Mouse (Mus musculus) forebrain, embryonic 11.5 days (tissue): ENCODE data around the gene Ralgapa1. TPM values are rescaled to one million over a fixed set of nuclear protein-coding genes. Genes with fewer than 3 reads are reported as not detected.
"Not testable (repeated sequence)": the region's sequence is repeated elsewhere in the genome, so short reads cannot be mapped to it uniquely, and the experiment has no call there.

Source experiments
- ATAC-seq: fragments of 200-750 bp; cut with Nextera tagmentation; replicated peaks from 2 replicates; pipeline ENCODE4 v1.8.0; 2017; ENCODE audit warnings: moderate TSS enrichment; ENCODE audit not compliant: low FRiP score
- DNase-seq: peaks from one replicate; pipeline ENCODE4 v3.0.0-alpha.2; 2017; ENCODE audit warnings: low spot score
- H3K27ac ChIP-seq: fragments of 300-500 bp; sonication (generic); 2 replicates; pipeline ENCODE4 v1.5.1; 2014; ENCODE audit warnings: low read depth, low read length
- H3K27me3 ChIP-seq: fragments of 300-500 bp; sonication (generic); 2 replicates; pipeline ENCODE4 v1.6.1; 2014; ENCODE audit warnings: mild to moderate bottlenecking, low read length, mixed read lengths; ENCODE audit not compliant: control insufficient read depth, insufficient read depth
- H3K36me3 ChIP-seq: fragments of 300-500 bp; sonication (generic); 2 replicates; pipeline ENCODE4 v1.6.1; 2014; ENCODE audit warnings: mild to moderate bottlenecking, low read length, moderate library complexity, mixed read lengths; ENCODE audit not compliant: control insufficient read depth, insufficient read depth
- H3K4me1 ChIP-seq: fragments of 300-500 bp; sonication (generic); replicated peaks from 2 replicates; pipeline ENCODE4 v1.6.1; 2014; ENCODE audit warnings: low read length, mixed read lengths; ENCODE audit not compliant: control insufficient read depth, insufficient read depth
- H3K4me2 ChIP-seq: fragments of 300-500 bp; sonication (generic); 2 replicates; pipeline ENCODE4 v1.6.1; 2014; ENCODE audit warnings: low read depth, mild to moderate bottlenecking, low read length, moderate library complexity, mixed read lengths; ENCODE audit not compliant: severe bottlenecking
- H3K4me3 ChIP-seq: fragments of 300-500 bp; sonication (generic); 2 replicates; pipeline ENCODE4 v1.5.1; 2014; ENCODE audit warnings: low read depth, low read length
- H3K9ac ChIP-seq: fragments of 300-500 bp; sonication (generic); 2 replicates; pipeline ENCODE4 v1.6.1; 2014; ENCODE audit warnings: low read length
- H3K9me3 ChIP-seq: fragments of 300-500 bp; sonication (generic); 2 replicates; pipeline ENCODE4 v1.6.1; 2016; ENCODE audit warnings: low read length, mixed read lengths; ENCODE audit not compliant: control insufficient read depth
- WGBS: fragments of 180-500 bp; shearing (Covaris S2); extraction: QIAGEN DNeasy Blood & Tissue Kit; methylation state at CpG from one replicate; pipeline ENCODE4 v1.1.7; 2014; 5-methylcytosine and 5-hydroxymethylcytosine counted together
- polyA plus RNA-seq: library from polyadenylated mRNA; unstranded; fragments of >200 nt; fragmentation: Nextera tagmentation; extraction: Ambion mirVana; gene quantifications from 2 replicates; pipeline ENCODE4 v1.2.1, GENCODE M21; 2014

The Ralgapa1 gene
- polyA plus RNA-seq, 1 experiment from 2014 or later, result 17.9 TPM

DNA sequence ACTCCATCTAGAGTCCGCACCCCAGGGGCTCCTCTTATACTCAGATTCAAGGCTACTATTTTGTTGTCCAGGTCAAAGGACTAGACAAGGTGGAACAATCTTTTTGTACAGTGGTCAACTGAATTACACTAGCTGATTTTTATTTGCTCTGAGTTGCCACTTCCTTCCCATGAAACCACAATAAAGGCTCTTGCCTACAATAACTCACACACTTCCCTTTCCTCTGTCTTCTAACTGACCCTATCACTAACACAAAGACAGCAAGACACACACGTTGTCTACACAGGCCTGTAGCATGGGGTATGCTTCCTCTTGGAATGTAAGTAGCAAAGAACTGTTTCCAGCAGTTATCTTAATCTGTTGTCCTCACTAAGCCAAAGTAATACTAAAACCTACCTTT, 35.7 kb downstream of the Ralgapa1 start:
- Histone ChIP-seq H3K36me3 (no peaks in the 10 kb centered on the region), H3K4me2 (no peak overlapping the region), H3K4me3 (no peak overlapping the region), H3K27ac (no peak overlapping the region), H3K4me1 (no peaks in the 10 kb centered on the region), H3K9ac (no peak overlapping the region), H3K9me3 (no peaks in the 10 kb centered on the region), H3K27me3 (no peaks in the 10 kb centered on the region)
- whole genome bisulfite sequencing, result 91% methylated on average over 2 of the region's 2 CpGs
- ATAC-seq (no peak), DNase-seq (no peak)

DNA sequence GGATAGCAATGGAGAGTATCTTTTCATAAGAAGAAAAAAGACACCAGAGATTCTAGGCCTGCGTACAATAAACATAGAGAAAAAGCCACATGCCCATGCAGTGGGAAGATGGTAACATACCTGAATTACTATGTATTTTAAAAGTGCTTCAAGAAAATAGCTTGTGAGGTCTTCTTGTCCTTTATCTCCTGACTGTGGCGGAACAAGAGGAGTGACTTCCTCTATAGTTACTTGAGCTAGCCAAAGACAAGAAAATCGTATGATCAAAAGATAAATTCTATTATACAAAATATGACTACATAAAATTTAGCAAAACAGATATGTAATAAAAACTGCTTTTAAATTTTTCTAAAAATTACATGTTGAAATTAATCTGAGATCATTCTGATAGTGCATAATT, 38.3 kb downstream of the Ralgapa1 start:
- Histone ChIP-seq H3K27me3 (no peaks in the 10 kb centered on the region), H3K9ac (no peak overlapping the region), H3K36me3 (no peaks in the 10 kb centered on the region), H3K9me3 (no peaks in the 10 kb centered on the region), H3K4me1 (no peaks in the 10 kb centered on the region), H3K27ac (no peak overlapping the region), H3K4me2 (no peak overlapping the region), H3K4me3 (no peak overlapping the region)
- WGBS, result 94% methylated on average over 3 of the region's 3 CpGs
- ATAC-seq, result no peak
- no peak for DNase-seq

DNA sequence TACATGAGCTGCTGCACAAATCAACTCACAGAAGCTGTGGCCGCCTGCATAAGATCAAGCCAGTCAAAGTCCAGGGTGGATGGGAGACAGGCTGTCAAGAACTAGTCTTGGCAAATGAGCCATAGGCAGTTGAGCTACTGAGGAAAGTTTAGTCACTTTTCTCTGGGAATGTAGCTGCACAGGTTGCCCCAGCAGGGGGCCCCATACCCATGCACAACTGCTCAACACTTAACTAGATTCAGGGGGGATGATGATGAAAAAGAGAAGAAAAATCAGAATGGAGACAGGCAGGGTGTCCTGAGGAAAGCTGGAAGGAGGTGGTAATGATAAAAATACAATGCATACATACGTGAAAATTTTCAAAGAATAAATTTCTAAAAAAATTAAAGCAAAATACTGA, 42.7 kb downstream of the Ralgapa1 start:
- no peak overlapping the region for H3K4me2 ChIP-seq
- H3K4me3 ChIP-seq, result no peak overlapping the region
- H3K27me3 ChIP-seq, result no peaks in the 10 kb centered on the region
- H3K9me3 ChIP-seq, result no peaks in the 10 kb centered on the region
- DNase-seq (no peak), ATAC-seq (no peak)
- H3K9ac ChIP-seq, result no peak overlapping the region
- no peak overlapping the region for H3K27ac ChIP-seq
- H3K36me3 ChIP-seq, result no peaks in the 10 kb centered on the region
- no peaks in the 10 kb centered on the region for H3K4me1 ChIP-seq
- 84% methylated on average over 2 of the region's 2 CpGs for WGBS

DNA sequence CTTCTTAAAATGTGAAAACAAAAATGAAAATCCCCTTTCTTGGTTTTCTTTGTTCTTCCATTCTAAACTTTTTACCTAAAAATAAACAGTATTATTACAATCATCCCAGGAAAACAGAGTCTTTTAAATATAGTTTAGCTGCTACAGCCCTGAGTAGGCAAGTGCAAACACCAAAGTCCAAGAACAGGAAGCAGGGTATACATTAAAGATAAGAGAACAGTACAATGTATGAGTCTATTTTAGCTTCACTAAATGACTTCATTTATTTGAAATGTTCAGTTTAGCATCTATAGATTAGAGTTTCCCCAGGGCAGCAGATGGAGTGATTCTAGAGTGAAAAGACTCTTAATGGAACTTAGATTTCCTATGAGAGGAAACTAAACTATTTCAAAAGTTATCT, 43.6 kb downstream of the Ralgapa1 start:
- ATAC-seq (no peak), DNase-seq (no peak)
- Histone ChIP-seq H3K27me3 (no peaks in the 10 kb centered on the region), H3K27ac (no peak overlapping the region), H3K9ac (no peak overlapping the region), H3K4me2 (no peak overlapping the region), H3K4me1 (no peaks in the 10 kb centered on the region), H3K4me3 (no peak overlapping the region), H3K36me3 (no peaks in the 10 kb centered on the region), H3K9me3 (no peaks in the 10 kb centered on the region)

DNA sequence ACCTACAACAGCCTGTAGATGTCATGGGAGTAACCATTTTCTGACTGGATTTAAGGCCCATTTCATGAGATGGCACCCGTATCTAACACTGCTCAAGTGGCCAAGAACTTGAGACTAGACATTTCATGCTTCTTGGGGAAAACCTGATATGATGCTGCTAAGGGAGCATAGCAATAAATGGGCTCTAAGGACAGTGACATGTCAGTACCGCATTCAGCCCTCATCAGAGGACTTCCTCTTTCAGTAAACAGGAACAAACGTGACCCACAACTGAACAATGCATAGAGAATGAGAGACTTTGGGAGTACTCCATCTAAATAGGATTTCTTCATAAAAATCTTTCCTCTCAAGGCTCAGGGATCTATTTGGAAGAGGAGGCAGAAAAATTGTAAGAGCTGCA, 46.7 kb downstream of the Ralgapa1 start:
- H3K4me1 ChIP-seq, result no peaks in the 10 kb centered on the region
- WGBS, result 91% methylated on average over 3 of the region's 3 CpGs
- no peak overlapping the region for H3K4me3 ChIP-seq
- DNase-seq (no peak), ATAC-seq (no peak)
- no peak overlapping the region for H3K9ac ChIP-seq
- no peaks in the 10 kb centered on the region for H3K27me3 ChIP-seq
- H3K27ac ChIP-seq, result no peak overlapping the region
- no peaks in the 10 kb centered on the region for H3K9me3 ChIP-seq
- H3K4me2 ChIP-seq, result no peak overlapping the region
- H3K36me3 ChIP-seq, result no peaks in the 10 kb centered on the region

DNA sequence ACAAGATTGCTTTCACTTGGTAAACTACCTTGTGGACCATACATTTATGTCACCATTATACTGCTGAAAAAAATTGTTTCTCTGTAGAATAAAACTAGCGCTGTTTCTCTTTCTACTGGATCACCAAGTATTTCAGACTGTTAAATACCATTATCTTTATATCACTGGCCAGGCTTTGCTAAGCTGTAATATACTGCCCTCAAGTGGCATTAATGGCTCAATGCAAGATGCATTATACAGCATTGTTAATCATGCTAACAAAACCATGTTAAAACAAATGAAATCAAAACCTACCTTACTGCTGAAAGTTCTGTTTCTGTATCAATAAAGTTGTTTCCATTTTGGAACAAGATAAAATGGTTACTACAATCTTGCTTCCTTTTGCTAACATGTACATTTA, 100.6 kb downstream of the Ralgapa1 start:
- WGBS, result 73% methylated on average over 1 of the region's 1 CpGs
- Histone ChIP-seq H3K9me3 (no peaks in the 10 kb centered on the region), H3K4me3 (no peak overlapping the region), H3K27ac (no peak overlapping the region), H3K9ac (no peak overlapping the region), H3K4me2 (no peak overlapping the region), H3K36me3 (no peaks in the 10 kb centered on the region; the same call in 1 of the 2 replicates), H3K4me1 (no peaks in the 10 kb centered on the region), H3K27me3 (no peaks in the 10 kb centered on the region)
- no peak for DNase-seq
- ATAC-seq, result no peak

DNA sequence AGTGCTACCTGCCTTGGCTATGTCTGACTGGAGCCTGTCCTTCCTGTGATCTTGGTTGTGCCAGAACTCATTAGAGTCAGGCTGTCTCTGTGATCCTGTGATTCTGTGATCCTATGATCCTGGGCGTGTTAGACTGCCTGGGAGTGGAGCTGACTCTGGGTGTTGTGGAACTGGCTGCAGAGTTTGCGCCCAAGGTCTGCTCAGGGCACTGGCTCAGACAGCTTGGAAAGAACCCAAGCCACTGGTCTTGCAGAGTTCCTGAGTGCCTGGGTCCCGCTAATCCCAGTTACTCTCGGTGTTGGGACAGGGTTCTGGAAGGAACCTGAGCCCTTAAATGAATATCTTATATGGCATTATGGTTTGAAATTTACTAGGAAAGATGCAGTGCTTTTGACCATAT, 115.1 kb downstream of the Ralgapa1 start:
- 96% methylated on average over 4 of the region's 4 CpGs for WGBS
- H3K4me2 ChIP-seq, result no peak overlapping the region
- ATAC-seq (no peak), DNase-seq (no peak)
- H3K9me3 ChIP-seq, result no peaks in the 10 kb centered on the region
- H3K4me3 ChIP-seq, result no peak overlapping the region
- no peak overlapping the region for H3K9ac ChIP-seq
- no peaks in the 10 kb centered on the region for H3K4me1 ChIP-seq
- H3K36me3 ChIP-seq, result no peaks in the 10 kb centered on the region
- H3K27me3 ChIP-seq, result no peaks in the 10 kb centered on the region
- H3K27ac ChIP-seq, result no peak overlapping the region

DNA sequence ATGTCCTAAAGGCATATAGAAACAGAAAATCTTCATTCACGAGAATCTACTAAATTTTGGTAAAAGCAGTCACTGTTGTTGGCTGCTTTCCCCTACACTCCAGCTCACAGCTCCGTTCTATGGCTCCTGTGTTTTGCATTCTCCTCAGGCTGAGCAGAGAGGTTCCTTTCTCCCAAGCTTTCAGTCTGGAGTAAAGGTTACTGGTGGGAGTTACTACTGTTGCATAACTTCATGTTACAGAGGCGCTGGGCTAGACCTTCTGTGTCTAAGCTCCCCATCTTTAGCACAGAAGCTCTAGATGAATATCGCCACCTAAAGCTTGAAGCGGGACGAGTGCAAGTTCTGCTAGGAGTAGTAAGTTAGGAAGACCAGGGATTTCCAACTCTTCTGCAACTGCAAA, 154.3 kb downstream of the Ralgapa1 start:
- no peak overlapping the region for H3K4me2 ChIP-seq
- 90% methylated on average over 6 of the region's 6 CpGs for WGBS

DNA sequence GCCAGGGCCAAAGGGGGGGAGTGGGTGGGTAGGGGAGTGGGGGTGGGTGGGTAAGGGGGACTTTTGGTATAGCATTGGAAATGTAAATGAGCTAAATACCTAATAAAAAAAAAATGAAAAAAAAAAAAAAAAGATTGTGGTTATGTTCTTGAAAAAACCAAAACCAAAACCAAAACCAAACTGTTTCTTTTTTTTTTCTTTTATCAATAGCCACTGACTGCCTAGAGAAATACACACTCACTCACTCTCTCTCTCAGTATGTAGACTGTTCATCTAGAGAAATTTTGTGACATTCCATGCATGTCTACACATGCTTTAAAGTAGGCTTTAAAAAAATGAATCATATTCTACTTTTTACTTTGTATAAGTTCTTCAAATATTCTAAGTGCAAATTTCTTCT, 157.8 kb downstream of the Ralgapa1 start:
- not testable (repeated sequence) for H3K4me1 ChIP-seq, H3K9ac ChIP-seq, H3K4me3 ChIP-seq, H3K36me3 ChIP-seq, H3K9me3 ChIP-seq, ATAC-seq, H3K27ac ChIP-seq, DNase-seq, H3K4me2 ChIP-seq, H3K27me3 ChIP-seq

More for the DNA sequence above, 154.3 kb downstream of the Ralgapa1 start:
- no peaks in the 10 kb centered on the region for H3K36me3 ChIP-seq
- DNase-seq (no peak), ATAC-seq (no peak)
- H3K4me3 ChIP-seq, result no peak overlapping the region
- no peaks in the 10 kb centered on the region for H3K4me1 ChIP-seq
- no peak overlapping the region for H3K9ac ChIP-seq
- no peaks in the 10 kb centered on the region for H3K9me3 ChIP-seq
- no peaks in the 10 kb centered on the region for H3K27me3 ChIP-seq
- no peak overlapping the region for H3K27ac ChIP-seq
